In genomic region chr1:54778151-54778550, GRCm38 (mm10) we compare ENCODE assay signal across 13 mouse cellular contexts.
"Had no signal": no experiment of that assay in that cellular context is flagged by ENCODE, and none has a peak within 500 bp of the region (broad histone marks: within the 10 kb centered on the region; RNA-seq: fewer than 3 reads in every experiment).

No protein-coding gene starts in this region.

- DNase-seq: gastrocnemius, postnatal 14 days; gastrocnemius, postnatal 36 days; heart, adult 18-20 months; heart, postnatal 14 days; heart, postnatal 36 days; kidney, adult 11 months; kidney, adult 2 months; kidney, adult 9 months; kidney, postnatal 14 days; kidney, postnatal 36 days; layer of hippocampus, adult 9-11 months; layer of hippocampus, postnatal 36 days; left cerebral cortex, postnatal 4 days had no signal
